Mouse (Mus musculus): ENCODE data around the gene Ttn. TPM values are rescaled to one million over a fixed set of nuclear protein-coding genes. Genes with fewer than 3 reads are reported as not detected.
A peak's percentile ranks its signal among the peaks of the same experiment; 100 is the strongest.

The Ttn gene
- polyA plus RNA-seq, 1 experiment = 0.24 TPM

- DNase-seq (ENCODE audit: extremely low spot score in 1 of 2, low spot score in 1 of 2) = no peak
Observed at GRCm38 (mm10) chr2:76966013-76966412, 16.3 kb downstream of the Ttn start.

DNA sequence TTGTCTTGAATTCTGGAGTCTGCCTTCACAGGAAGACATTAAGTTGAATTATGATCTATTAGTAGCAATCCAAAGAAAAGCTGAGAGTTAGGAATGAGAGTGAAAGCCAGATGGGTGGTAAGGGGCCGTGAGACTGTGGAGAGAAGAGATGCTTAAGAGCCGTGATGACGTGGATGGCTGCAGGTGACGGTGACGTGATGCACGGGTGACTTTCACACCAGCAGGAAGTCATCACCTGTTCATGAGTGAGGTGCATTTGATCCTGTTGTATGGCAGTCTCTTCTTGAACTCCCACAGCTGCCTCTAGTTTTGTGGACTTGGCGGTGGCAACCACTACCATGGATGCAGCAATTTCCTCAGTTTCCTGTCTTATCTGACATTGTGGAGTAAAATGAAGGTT, 16.8 kb downstream of the Ttn start:
- DNase-seq (ENCODE audit: extremely low spot score in 1 of 2, low spot score in 1 of 2) = no peak

DNA sequence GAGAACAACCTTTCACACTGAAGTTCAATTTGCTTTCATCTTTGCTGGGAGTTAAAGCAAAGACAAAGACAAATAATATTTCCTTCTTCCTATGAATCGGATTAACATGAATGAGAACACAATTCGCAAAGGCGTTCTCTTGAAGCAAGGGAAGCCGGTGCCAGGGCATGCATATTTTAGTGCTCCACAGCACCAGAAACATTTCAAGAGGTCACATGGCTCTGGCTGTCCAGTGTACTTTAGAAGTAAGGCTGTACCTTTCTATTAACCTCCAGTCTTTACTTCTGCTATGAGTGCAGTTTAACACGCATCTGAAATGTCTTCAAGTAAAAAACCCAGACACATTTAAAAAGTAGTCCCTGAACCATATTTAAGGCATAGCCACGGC, 20.3 kb downstream of the Ttn start:
- no peak for DNase-seq (ENCODE audit: extremely low spot score in 1 of 2, low spot score in 1 of 2)

GRCm38 (mm10) chr2:76961420-76962044, 20.8 kb downstream of the Ttn start:
- DNase-seq (ENCODE audit: extremely low spot score in 1 of 2, low spot score in 1 of 2) = no peak

GRCm38 (mm10) chr2:76949774-76950173, 32.6 kb downstream of the Ttn start:
- DNase-seq (ENCODE audit: extremely low spot score in 1 of 2, low spot score in 1 of 2) = no peak

DNA sequence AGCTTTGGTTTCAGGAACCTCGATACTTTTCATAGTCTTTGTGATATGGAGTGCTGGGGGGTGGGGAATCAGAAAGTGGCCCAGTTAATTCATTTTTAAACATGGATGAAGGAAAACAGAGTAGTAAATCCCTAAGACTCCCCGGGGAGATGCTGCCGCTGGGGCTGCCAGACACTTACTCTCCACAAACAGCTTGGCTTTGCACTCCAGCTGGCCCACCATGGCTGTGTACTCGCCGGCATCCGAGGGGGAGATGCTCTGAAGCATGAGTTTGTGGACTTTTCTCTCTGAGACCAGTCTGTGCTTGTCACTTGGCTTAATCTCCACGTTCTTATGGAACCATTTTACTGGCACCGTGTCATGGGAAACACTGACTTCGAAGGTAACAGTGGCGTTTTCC, 43.8 kb downstream of the Ttn start:
- DNase-seq (ENCODE audit: extremely low spot score in 1 of 2, low spot score in 1 of 2) = no peak

DNA sequence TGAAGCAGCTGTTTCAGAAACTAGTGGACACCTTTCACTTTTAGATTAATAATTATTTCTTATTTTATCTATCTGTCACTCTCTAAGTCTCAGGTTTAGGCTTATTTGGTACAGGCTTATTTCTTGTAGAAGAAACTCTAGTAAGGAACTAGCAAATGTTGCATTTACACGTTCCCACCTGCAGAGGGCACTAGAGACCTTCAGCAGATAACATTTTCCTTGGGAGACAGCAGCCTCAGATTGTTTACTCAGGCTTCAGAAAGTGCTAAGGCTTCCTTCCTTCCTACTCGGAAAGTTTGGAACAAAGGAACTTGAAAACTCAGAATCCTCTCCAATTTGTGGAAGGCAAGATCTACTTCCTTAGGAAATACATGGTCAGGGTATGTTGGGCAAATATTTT, 52.6 kb downstream of the Ttn start:
- peak; percentile 53 to 89 for DNase-seq (ENCODE audit: extremely low spot score in 1 of 2, low spot score in 1 of 2)

GRCm38 (mm10) chr2:76928816-76929215, 53.5 kb downstream of the Ttn start:
- peak in 1 of 2 experiments; percentile 17 for DNase-seq (ENCODE audit: extremely low spot score in 1 of 2, low spot score in 1 of 2)

- no peak for DNase-seq (ENCODE audit: extremely low spot score in 1 of 2, low spot score in 1 of 2)
Observed at GRCm38 (mm10) chr2:76928298-76928697, 54.0 kb downstream of the Ttn start.

- DNase-seq (ENCODE audit: extremely low spot score in 1 of 2, low spot score in 1 of 2) = peak in 1 of 2 experiments; percentile 12
Observed at GRCm38 (mm10) chr2:76926927-76927326, 55.4 kb downstream of the Ttn start.

DNA sequence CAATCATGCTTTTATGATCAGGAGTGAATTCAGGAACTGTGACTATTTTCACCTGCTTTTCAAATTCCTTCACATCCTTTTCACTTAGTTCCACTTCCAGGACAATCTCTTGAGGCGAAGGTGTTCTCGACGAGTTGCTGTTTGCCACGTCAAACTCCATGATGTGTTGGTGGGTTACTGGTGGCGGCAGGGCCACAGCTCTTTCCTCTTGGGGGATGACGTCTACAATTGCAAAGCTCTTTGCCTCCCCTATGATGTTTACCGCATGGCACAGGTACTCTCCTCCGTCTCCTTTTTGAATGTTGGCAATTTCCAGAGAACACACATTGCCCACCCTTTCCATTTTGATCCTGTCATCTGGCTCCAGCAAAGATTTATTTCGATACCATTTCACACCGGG, 67.4 kb downstream of the Ttn start:
- DNase-seq (ENCODE audit: extremely low spot score in 1 of 2, low spot score in 1 of 2) = no peak

DNA sequence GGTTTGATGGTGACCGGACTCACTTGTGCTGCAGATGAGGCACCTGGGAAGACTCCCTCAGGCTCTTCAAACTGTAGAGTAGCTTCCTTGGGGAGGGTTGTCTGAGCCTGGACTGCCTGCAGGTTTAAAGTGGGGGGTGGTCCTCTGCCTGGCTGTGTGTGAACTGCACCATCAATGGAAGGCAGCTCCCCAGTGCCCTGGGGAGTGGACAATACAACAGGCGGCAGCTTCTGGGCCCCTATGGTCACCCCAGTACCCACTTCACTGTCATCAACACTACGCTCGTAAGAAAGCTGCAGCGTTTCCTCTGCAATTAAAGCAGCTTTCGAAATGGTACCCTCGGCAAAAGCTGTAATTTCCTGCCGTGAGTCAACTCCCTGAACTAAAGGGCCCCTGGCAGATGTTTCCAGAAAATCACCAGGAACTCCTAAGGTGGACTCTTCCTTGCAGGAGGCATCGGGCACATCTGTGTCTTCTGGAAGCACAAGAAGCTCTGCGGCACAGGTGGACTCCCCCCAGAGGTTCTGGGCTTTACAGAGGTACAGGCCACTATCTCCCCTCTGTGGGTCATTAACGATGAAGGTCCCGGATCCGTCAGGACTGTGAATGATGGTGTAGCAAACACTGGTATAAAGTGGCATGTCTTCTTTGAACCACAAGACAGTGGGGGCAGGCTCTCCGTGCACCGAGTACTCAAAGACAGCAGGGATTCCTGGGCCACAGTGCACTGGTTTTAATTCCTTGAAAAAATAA, 73.5 kb downstream of the Ttn start:
- DNase-seq (ENCODE audit: extremely low spot score in 1 of 2, low spot score in 1 of 2) = no peak

DNA sequence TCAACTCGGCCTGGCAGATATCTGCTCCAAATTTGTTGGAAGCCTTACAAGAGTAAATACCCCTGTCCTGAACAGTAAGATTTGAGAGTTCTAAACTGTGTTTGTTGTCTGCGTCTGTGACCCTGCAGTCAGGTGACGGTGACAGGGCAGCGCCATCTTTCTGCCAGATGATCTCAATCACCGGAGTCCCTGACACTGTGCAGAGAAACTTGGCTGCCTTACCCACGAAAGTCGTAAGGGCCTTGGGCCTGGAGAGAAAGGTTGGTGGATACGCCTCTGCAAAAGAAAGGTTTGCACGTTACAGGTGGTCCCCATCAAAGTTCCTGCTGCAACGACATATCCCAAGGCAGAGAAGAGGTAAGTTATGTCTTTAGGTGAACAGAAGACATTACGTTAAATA, 79.0 kb downstream of the Ttn start:
- DNase-seq (ENCODE audit: extremely low spot score in 1 of 2, low spot score in 1 of 2) = no peak

DNA sequence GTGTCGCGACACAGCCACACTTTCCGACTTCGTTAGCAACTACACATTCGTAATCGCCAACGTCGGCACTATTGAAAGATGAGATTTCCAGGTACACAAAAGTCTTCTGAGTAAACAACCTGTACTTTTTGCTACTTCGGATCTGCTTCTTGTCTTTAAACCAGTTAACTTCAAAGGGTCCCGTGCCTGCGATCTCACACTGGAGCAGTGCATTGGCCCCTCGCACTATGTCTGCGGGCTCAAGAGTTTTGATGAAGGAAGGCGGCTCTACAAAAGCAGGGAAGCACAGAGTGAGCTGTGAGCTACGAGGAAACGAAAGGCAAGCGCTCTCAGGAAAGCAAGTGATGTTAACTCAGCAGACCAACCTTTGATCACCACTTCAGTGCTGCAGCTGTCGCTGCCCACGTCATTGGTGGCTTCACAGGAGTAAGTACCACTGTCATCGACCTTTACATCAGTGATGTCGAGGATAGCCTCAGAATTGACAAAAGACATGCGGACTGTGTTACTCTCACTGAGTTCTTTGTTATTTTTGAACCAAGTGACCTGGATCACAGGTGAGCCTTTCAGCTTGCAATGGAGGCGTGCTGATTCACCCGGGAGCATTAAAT, 80.8 kb downstream of the Ttn start:
- DNase-seq (ENCODE audit: extremely low spot score in 1 of 2, low spot score in 1 of 2) = no peak

- DNase-seq (ENCODE audit: extremely low spot score in 1 of 2, low spot score in 1 of 2) = no peak
Observed at GRCm38 (mm10) chr2:76899886-76900285, 82.5 kb downstream of the Ttn start.

GRCm38 (mm10) chr2:76896990-76897389, 85.4 kb downstream of the Ttn start:
- no peak for DNase-seq (ENCODE audit: extremely low spot score in 1 of 2, low spot score in 1 of 2)

DNA sequence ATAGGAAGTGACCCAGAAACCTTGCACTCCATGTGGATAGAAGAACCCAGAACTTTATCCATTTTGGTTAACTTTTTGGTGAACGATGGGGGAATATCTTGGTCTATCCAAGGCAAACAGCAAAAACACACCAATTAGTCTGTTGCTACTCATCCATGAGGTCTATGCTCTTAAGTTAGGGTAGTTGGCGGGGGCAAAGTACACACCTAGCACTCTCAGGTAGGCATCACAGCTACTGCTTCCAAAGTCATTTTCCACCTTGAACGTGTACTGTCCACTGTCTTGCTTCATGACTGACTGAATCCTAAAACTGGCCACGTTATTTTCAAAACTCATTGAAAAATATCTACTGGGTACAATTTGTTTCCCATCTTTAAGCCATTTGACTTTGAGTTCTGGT, 87.0 kb downstream of the Ttn start:
- DNase-seq (ENCODE audit: extremely low spot score in 1 of 2, low spot score in 1 of 2) = no peak

- no peak for DNase-seq (ENCODE audit: extremely low spot score in 1 of 2, low spot score in 1 of 2)
Observed at GRCm38 (mm10) chr2:76888721-76889120, 93.6 kb downstream of the Ttn start.

- DNase-seq (ENCODE audit: extremely low spot score in 1 of 2, low spot score in 1 of 2) = no peak
Observed at GRCm38 (mm10) chr2:76885855-76886254, 96.5 kb downstream of the Ttn start.

- DNase-seq (ENCODE audit: extremely low spot score in 1 of 2, low spot score in 1 of 2) = no peak
Observed at GRCm38 (mm10) chr2:76881406-76881805, 100.9 kb downstream of the Ttn start.

- no peak for DNase-seq (ENCODE audit: extremely low spot score in 1 of 2, low spot score in 1 of 2)
Observed at GRCm38 (mm10) chr2:76875587-76875986, 106.8 kb downstream of the Ttn start.

- peak in 1 of 2 experiments; percentile 53 for DNase-seq (ENCODE audit: extremely low spot score in 1 of 2, low spot score in 1 of 2)
Observed at GRCm38 (mm10) chr2:76866928-76867327, 115.4 kb downstream of the Ttn start.
